Mouse (Mus musculus): ENCODE measurements around the gene Btbd7.

Gene Btbd7

DNA sequence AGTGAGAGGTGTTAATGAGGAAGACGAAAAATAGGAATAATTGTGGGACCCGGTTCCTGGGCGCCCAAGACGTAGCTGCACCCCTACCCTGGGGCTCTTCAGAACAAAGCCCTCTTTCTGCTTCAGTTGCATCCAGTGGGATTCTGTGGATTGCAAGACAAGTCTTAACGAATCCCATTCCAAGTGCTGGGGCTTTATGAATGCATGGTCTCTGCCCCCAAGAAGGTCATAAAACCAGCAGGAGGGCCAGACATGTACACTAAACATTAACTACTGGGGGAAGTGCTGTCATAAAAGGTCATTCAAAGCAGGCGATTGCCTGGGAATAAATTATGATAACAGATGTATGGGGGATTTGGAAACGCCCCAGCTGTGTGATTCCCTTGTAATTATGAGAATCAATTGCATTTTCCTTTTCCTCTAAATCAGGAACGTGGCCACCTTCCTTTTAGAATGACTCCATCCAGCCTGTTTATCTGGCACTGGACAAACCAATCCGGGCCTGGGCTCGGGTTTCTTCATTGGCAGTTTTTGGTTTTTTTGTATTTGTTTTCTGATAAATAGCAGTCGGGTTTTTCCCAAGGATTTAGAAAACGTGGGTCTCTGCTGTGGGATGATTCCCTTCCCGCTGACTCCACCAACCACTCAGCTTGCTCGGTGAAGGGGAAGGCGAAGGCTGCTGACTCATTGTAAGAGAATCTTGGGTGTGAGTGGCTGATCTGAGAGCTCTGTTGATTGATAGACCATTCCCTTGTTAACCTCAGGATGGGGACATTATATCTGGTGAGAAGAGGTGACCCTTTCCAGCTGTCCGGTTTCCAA, 147.3 kb downstream of the Btbd7 start:
- no peak for DNase-seq (ENCODE audit: low spot score)
